Mouse (Mus musculus): ENCODE results near the gene Vmo1.
"Not testable (repeated sequence)": the region's sequence is repeated elsewhere in the genome, so short reads cannot be mapped to it uniquely, and the experiment has no call there.

The Vmo1 gene

DNA sequence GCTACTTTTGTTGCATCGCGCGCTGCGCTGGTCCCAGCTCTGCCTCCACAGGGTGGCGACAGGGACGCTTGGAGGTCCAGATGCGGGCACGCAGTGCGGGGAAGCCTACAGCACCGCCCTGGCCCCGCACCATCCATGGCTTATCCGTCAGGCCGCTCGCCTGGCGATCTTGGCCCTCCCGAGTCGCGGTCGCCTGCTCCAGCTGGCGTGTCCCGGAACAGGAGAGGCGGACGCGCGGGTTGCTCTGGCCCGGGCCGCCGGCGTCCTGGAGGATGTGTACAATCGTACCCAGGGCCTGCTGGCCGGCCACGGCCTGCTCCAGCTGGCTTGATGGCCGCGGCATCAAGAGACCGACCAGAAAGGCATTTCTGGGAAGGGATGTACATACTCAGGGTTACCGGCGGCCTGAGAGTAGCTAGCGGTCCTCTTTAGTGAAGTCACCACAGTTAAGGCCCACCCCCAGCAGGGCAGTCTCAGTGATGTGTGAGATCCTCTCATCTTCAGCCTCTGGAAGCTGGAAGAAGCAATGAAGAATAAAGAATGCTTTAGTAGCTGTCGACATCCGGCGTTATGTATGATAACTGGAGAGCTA lies 5.9 kb upstream of the Vmo1 start:
- no peak for DNase-seq (ENCODE audit: low read depth, low spot score)

DNA sequence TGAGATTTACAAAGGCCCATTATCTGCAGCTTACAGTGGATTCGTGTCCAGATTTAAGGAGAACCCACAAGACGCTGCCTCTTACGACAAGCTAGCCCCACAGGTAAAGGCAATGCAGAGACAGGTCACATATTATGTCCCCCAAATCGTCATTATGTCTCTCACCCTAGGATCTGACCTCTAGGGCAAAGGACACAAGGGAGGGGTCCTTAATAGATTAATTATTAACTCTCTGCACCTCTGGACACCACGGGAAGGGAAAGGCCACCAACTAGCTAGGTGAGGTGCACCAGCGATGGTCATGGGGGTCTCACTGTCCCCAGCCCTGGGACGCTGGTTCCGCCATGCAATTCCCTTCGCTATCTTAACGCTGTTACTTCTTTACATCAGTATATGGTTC lies 4.5 kb upstream of the Vmo1 start, which contains the start of gene Gltpd2:
TSS of gene Gltpd2 (plus strand) at position 274 of the 400 bp plus-strand sequence.
- no peak for DNase-seq (ENCODE audit: low read depth, low spot score)

DNA sequence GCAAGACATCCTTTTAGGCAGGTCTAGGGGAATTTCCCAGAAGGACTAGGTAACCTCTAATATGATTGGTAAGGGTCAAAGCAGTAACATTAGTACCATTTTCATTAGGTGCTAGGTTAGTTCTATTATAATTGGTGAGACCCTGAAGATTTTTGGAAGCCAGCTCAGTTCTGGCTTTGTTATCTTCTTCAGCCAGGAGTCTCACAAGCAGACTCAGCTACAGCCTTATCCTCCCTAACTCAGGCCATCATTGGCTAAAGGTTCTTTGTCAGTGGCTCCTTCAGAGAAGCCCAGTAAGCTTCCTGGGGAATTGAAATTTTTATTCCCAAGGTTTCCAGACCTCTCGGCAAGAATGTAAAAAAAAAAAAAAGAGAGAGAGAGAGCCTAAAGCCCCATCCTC lies 4.0 kb upstream of the Vmo1 start:
- DNase-seq (ENCODE audit: low read depth, low spot score), result no peak

DNA sequence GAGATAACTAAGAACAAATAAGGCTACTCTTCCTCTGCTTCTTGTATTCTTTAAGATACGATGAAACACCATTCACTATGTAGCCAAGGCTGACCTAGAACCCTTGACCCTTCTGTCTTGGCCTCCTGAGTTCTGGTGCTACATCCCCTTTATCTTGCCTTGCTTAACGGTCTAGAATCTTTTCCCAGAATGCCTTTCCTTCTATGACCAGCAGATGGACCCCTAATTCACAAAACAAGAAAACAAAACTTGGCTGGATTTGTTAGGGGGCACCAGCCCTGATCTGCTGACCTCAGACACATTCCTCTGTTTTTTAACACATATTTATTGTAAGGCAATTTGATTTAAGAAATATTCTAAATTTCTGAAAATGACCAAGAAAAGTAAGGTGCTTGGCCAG lies 1.9 kb upstream of the Vmo1 start:
- DNase-seq (ENCODE audit: low read depth, low spot score), result peak; percentile 57

DNA sequence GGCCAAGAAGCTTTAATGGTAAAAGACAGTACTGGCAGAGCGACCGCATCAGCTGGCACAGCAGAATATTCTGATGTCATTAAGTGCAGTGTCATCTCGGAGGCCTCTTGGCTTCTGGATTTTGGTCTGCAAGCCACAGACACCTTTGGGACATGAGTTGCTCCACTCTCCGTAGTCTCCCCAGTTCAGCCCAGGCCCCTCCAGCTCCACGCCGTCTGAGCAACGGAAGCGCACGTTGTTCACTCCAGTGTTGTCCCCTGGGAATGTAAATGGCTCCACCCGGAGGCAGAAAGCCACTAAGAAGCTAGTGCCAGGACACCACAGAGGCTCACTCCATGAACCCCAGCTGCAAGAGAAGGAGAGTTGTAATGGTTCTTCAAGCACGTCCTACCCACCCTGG lies 896 bp downstream of the Vmo1 start:
- no peak for DNase-seq (ENCODE audit: low read depth, low spot score)

DNA sequence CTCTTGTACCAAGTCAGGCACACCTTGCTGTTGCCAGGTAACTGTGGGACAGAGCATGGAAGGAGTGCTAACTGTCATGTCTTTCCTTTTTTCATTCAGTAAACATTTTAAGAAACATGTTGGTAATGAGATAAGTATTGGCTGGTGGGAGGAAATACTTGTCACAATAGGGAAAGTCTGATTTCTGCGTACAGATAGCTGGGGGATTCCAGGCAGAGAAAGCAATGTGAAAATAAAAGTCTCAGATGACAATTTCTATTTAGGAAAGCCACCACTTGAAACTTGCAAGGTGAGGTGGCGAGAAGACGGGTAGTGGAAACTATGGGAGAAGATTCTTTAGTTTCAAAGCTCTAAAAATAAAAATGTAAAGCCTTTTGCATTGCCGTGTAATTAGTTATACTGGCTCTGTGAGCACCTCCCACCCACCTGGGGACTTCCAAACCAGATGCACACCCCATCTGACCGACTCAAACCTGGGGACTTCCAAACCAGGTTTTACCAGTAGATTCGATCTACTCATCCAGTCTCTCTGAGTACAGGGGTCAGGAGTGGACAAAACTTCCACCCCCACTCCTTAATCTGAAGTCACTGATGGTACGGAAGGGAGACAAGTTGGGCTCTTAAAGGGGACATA lies 1.6 kb downstream of the Vmo1 start:
- DNase-seq (ENCODE audit: low read depth, low spot score), result no peak

DNA sequence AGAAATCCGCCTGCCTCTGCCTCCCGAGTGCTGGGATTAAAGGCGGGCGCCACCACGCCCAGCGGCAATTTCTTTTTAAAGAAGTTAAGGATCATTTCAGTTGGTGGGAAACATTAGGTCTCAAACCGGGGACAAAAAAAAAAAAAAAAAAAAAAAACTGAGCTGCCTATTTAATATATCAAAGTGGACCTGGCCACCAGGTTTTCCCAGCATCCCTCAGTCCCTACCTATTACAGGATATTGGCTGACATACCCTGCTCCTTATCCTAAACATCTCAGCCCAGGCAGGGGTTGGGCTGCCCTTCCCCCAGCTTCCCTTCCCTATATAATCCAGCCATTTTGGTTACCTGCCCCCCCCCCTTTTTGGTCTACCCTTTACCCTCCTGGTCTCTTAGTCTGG lies 2.6 kb downstream of the Vmo1 start:
- no peak for DNase-seq (ENCODE audit: low read depth, low spot score)

DNA sequence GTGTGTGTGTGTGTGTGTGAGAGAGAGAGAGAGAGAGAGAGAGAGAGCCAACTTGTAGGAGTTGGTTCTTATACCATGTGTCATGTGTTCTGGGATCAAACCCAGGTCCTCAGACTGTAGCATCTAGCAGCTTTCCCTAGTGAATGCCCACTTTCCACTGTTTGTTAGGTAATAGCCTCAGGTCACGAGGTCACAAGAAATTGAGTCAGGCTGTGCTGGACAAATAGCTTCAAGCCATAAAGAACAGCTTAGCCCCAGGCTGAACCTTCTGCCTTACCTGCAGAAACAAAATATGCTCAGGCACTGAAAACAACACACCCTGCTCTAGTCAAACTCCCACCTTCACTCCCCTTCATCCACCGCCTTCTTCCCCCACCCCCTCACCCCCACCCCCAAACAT lies 3.2 kb downstream of the Vmo1 start:
- no peak for DNase-seq (ENCODE audit: low read depth, low spot score)

DNA sequence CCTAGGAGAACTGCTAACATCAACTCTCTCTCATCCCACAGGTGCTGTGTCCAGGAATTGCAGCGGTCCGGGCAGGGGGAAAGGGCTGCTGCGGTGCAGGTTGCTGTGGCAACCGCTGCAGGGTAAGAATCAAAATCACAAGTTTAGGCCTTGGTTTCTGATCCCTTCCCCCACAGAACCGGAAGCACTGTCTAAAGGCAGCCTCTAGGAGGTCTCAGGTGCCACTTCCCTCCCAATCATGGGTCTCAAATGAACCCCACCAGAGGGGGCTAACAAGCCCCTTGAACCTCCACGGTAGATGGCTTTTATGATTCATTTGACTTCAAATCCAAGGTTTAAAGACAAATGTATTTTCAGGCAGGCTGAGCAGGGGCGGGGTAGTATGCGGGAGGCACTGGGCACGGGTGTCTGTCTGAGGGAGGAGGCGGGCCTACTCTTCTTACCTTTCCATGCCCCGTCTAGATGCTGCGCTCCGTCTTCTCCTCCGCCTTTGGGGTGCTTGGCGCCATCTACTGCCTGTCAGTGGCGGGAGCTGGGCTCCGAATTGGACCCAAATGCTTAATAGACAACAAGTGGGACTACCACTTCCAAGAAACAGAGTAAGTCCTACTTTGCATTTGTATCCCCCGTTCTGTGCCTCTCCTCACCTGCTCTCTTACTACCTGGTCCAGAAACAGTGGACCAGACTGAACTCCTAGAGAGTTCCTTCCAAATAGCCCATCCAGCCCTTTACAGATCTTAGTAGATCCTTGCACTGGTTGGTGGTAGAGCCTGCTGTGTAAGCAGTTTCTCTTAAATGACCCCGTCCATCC lies 4.5 kb downstream of the Vmo1 start:
- DNase-seq (ENCODE audit: low read depth, low spot score), result no peak

DNA sequence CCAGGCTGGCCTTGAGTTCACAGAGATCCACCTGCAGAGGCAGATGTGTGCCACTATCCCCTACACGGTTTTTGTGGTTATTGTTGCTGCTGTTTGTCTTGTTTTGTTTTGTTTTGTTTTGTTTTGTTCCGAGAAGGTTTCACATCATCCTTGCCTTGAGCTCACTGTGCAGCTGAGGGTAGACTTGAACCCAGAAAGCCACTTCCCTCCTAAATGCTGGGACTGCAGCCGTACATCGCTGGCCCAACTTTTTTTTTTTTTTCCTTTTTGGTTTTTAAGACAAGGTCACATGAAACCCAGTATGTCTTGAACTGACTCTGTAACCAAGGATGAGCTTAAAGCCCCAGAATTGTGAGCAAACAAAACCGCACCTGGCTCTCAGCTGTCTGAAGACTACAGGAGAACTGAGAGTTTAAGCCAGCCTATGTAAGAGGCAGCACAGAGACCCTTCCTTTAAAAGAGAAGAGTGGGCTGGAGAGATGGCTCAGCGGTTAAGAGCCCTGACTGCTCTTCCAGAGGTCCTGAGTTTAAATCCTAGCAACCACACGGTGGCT lies 7.4 kb downstream of the Vmo1 start:
- no peak for DNase-seq (ENCODE audit: low read depth, low spot score)

DNA sequence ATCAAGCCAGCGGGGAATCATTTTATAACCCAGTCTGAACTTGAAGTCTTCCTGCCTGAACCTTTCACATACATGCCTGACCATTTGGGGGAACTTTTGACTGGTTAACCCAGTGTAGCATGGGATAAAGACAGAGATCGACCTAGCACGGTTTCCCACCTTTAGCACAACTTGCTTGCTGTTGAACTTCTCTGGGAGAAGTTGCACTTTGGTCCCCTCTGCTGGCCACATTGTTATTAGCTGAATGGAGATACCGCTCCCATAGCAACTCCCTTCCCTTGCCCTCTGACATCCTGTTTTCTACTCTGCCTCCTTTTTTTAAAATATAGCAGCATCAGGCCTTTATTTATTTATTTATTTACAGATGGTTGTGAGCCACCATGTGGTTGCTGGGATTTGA lies 8.0 kb downstream of the Vmo1 start:
- DNase-seq (ENCODE audit: low read depth, low spot score), result peak; percentile 54

DNA sequence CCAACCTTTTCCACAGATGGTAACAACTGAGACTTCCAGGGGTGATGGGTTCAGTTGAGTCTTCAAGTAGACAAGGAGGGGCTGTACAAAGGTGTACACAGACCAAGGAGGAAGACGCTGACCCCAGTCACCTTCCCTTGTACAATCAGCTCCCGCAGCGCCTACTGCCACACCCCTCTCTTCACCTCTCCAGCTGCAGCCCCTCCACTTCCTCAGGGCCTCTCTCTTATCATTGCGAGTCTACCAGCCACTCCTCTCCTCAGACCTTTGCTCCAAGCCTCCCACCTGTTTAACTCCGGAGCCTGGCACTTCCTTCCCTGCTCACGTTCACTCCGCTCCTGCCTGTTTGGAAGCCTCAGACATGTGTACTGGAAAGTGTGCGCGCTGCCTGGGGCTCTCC lies 9.4 kb downstream of the Vmo1 start, which contains the start of gene Tm4sf5:
TSS of gene Tm4sf5 (plus strand) at position 275 of the 400 bp plus-strand sequence.
- DNase-seq (ENCODE audit: low read depth, low spot score), result no peak

DNA sequence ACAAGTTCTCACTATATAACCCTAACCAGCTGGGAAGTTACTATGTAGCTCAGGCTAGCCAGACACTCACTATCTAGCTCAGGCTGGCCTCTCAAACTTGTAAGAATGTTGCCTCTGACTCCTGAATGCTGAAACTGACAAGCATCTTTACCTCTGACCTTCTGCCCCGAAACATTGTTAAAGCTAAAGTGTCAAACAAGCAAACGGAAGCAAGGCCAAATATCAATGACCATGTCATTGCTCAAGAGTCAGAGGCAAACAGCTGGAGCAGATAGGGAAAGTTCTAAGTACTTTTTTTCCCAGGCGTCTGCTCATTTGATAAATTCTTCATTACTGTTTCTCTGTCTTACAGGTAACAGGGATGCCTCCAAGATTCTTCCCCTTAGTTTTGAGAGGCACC lies 12.4 kb downstream of the Vmo1 start:
- no peak for DNase-seq (ENCODE audit: low read depth, low spot score)

DNA sequence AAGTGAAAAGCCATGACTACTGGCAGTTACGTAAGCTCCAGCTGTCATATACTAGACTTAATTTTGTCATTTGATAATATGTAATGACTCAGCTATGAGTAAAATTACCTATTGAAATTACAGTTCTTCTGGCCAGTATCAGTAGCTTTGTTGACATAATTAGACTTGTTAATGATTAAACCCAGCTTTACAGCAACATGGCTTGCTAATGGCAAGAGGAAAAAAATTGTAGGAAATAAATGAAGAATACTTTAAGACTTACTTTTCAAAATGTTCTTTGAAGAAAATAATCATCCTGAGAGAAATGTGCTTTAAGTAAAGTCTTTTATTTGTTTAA lies 14.0 kb downstream of the Vmo1 start:
- no peak for DNase-seq (ENCODE audit: low read depth, low spot score)

DNA sequence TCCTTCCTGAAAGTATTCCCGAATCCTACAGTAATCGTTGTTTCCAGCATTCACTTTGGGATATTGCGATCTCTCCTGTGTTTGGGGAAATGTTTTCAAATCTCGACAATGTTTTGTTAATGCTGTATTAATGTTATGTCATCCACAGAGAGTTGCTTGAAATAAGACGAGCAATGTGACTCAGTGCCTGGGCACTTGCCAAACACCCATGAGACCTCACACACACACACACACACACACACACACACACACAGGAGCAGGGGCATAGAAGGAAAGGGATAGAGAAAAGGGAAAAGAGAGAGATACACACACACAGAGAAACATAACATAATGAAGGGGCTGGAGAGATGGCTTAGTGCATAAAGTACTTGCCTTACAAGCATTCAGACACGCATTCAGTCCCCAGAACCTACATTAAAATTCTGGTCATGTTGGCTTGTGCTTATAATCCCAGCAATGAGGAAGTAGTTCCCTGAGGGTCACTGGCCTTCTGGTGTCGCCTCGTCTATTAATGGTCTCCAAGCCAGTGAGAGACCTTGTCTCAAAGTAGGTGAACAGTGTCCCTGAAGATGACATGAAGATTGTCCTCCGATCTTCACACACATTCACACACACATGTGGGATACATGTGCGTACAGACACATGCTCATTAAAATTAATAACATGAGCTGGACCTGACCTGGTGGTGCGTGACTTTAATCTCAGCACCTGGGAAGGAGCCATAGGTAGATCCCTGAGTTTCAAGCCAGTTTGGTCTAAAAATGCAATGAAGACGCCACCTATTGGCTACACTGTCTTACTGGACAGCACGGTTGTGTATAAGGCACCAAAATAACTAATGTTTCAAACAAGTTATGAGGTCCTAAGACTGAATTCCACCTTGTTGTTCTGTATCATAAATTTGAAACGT lies 14.6 kb downstream of the Vmo1 start:
- no peak for DNase-seq (ENCODE audit: low read depth, low spot score)

DNA sequence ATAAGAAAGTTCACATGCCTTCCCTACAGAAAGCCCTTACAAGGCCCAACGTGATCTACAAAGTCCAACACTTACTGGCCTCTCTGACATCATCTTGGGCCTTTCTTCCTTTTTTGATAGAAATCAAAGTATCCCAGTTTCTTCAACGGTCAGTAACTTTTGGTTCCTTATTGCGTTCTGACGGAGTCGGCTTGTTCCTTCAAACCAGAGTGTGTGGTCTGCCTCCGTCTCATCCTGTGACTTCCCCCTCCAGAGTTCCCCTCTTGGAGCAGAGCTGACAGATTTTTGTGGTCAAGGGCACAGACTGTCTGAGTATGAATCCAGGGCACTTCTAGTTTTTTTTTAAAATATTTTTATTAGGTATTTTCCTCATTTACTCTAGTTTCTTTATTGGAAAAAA lies 24.7 kb downstream of the Vmo1 start:
- DNase-seq (ENCODE audit: low read depth, low spot score), result no peak

DNA sequence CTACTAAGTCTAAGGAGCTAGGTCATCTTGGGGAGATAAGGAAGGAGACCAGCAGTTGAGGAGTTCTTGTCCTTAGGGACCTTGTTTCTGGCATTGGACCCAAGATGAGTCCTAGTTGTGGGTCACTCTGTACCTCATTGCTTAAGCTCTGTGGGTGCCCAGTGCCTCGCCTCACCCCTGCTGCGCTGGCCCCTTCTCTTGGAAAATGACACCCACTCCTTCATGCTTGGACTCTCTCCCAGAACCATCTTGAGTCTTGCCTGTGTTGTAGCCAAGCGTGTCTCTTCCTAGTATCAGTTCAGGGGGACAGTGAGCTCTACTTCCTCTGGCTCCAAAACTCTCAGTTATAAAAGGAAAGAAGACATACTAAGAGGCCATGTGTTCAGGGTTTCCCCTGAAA lies 25.3 kb downstream of the Vmo1 start:
- DNase-seq (ENCODE audit: low read depth, low spot score), result no peak

DNA sequence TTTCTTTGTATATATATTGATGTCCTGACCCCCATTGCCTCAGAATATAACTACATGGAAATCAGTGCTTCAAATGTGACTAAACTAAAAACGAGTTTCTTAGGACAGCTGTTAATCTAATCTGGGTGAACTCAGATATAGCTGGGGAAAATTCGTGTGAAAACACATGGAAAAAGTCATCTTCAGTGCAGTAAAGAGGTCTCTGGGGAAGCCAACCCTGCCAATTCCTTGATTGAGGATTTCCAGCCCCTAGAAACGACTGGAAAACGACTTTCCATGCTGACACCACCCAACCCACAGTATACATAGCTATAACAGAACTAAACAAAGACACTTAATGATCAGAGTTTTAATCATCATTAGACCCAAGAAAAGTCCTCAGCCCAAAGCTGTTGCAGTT lies 26.6 kb downstream of the Vmo1 start:
- no peak for DNase-seq (ENCODE audit: low read depth, low spot score)

DNA sequence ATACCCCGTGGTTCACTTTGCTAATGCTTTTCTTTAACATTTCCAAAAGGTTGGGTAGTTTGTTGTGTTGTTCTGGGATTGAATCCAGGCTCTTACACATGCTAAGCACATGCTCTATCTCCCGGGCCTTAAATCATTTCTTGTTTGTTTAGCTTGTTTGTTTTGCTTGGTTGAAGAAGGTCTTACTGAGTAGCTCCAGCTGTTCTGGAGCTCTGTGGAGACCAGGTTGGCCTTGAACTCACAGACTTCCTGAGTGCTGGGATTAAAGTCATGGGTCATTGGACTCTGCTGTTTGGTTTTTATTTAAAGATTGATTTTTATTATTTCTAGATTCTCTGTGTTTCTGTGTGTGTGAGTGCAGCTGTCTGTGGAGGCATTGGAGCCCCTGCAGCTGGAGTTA lies 28.9 kb downstream of the Vmo1 start:
- DNase-seq (ENCODE audit: low read depth, low spot score), result no peak

DNA sequence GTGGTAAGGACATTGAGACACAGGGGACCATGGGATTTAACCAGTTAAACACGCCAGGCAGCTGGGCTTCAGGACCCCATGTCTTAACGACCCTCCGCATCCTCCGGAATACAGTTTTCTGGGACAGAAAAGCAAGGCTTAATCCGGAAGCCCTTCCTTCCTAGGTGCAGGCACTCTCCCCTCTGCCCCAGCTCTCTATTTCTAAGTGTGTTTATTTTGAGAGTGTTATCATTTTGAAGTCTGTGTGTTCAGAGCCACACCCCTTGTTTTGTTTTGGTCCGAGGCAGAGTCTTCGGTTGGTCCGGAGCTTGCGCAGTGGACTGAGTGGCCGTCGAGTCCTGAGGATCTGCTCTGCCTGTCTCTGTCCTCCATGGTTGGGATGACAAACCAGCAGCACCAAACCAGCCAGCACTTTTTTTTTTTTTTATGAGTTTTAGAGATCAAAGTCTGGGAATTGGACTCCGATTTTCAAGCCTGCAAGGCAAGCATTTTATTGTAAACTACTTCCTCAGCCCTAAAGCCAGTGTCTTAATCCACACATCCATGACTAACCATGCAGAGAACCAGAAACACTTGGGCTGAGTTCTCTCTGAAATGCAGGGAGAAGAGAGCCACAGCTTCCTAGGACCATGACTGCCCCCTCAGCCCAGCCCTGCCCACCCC lies 39.4 kb downstream of the Vmo1 start:
- DNase-seq (ENCODE audit: low read depth, low spot score), result no peak

DNA sequence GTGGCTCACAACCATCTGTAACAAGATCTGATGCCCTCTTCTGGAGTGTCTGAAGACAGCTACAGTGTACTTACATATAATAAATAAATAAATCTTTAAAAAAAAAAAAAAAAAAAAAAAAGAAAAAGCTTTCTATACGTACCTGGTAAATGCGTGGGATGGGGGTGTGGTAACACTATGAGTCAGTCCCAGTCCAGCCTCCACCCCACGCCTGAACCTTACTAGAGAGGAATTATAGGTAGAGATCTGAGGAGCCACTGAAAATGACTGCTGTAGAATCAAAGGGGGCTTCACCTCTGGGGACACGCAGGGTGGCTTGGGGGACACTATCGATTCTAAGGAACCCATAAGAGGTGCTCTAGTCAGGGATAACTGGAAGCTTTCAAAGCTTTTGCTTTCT lies 41.1 kb downstream of the Vmo1 start:
- not testable (repeated sequence) for DNase-seq (ENCODE audit: low read depth, low spot score)

Measured in retina, postnatal 7 days (tissue).